Mouse (Mus musculus) midbrain, embryonic 16.5 days (tissue): ENCODE results near the gene 1810062G17Rik. TPM values are rescaled to one million over a fixed set of nuclear protein-coding genes. Genes with fewer than 3 reads are reported as not detected.

Experiments used
- ATAC-seq: fragments of 200-750 bp; cut with Nextera tagmentation; 2 replicates; pipeline ENCODE4 v1.8.0; 2017; ENCODE audit warnings: moderate TSS enrichment
- H3K27ac ChIP-seq: fragments of 300-500 bp; sonication (generic); 2 replicates; pipeline ENCODE4 v1.5.1; 2014; ENCODE audit warnings: mild to moderate bottlenecking, low read length, mixed read lengths
- H3K27me3 ChIP-seq: fragments of 300-500 bp; sonication (generic); 2 replicates; pipeline ENCODE4 v1.6.1; 2014; ENCODE audit warnings: low read depth, low read length, mixed read lengths; ENCODE audit not compliant: control insufficient read depth, insufficient read depth
- H3K36me3 ChIP-seq: fragments of 300-500 bp; sonication (generic); 2 replicates; pipeline ENCODE4 v1.6.1; 2014; ENCODE audit warnings: mild to moderate bottlenecking, low read length, moderate library complexity, mixed read lengths; ENCODE audit not compliant: control insufficient read depth, insufficient read depth
- H3K4me1 ChIP-seq: fragments of 300-500 bp; sonication (generic); 2 replicates; pipeline ENCODE4 v1.6.1; 2014; ENCODE audit warnings: mild to moderate bottlenecking, low read length, mixed read lengths; ENCODE audit not compliant: control insufficient read depth, insufficient read depth
- H3K4me2 ChIP-seq: fragments of 300-500 bp; sonication (generic); 2 replicates; pipeline ENCODE4 v1.6.1; 2014; ENCODE audit warnings: mild to moderate bottlenecking, low read length, mixed read lengths
- H3K4me3 ChIP-seq: fragments of 300-500 bp; sonication (generic); 2 replicates; pipeline ENCODE4 v1.5.1; 2014; ENCODE audit warnings: low read depth, mild to moderate bottlenecking, low read length, moderate library complexity, mixed read lengths
- H3K9ac ChIP-seq: fragments of 300-500 bp; sonication (generic); 2 replicates; pipeline ENCODE4 v1.6.1; 2014; ENCODE audit warnings: low read depth, low read length, mixed read lengths
- H3K9me3 ChIP-seq: fragments of 300-500 bp; sonication (generic); replicated peaks from 2 replicates; pipeline ENCODE4 v1.6.1; 2014; ENCODE audit warnings: mild to moderate bottlenecking, low read length, mixed read lengths; ENCODE audit not compliant: control insufficient read depth, poor library complexity, severe bottlenecking
- WGBS: fragments of 180-500 bp; shearing (Covaris S2); extraction: QIAGEN DNeasy Blood & Tissue Kit; methylation state at CpG from one replicate; pipeline ENCODE4 v1.1.7; 2014; 5-methylcytosine and 5-hydroxymethylcytosine counted together
- microRNA-seq: library from miRNA; unstranded; fragments of <30 nt; microRNA quantifications from one replicate; pipeline ENCODE4, GENCODE M21; 2017
- polyA plus RNA-seq: library from polyadenylated mRNA; unstranded; fragments of >200 nt; fragmentation: Nextera tagmentation; extraction: Ambion mirVana; gene quantifications from 2 replicates; pipeline ENCODE4 v1.2.1, GENCODE M21; 2015

Gene 1810062G17Rik
- polyA plus RNA-seq, 1 experiment from 2014 or later = 0.28 TPM

DNA sequence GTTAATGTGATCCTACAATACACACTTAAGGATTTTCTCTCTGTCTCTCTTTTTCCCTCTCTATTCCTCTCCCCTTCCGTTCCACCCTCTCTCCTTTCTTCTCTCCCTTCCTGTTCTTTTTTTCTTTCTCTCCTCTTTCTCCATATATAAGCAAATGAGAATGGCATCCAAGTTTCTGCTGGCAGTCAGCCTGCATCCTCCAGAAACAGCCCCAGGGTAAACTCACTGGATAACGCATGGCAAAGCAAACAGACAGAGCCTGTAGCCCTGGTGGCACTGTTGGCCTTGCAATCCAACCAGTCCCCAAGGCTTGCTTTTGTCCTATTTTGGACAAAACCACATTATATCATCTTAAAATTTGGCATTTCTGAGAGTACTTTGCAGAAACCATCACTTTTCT, 55.5 kb downstream of the 1810062G17Rik start:
- Histone ChIP-seq H3K9me3 (no peaks in the 10 kb centered on the region), H3K4me3 (no peak overlapping the region), H3K4me2 (no peak overlapping the region), H3K27me3 (no peaks in the 10 kb centered on the region), H3K4me1 (peaks cover 3% of the 10 kb centered on the region; the same call in 1 of the 2 replicates), H3K27ac (no peak overlapping the region), H3K36me3 (no peaks in the 10 kb centered on the region), H3K9ac (no peak overlapping the region)
- ATAC-seq = no peak
- WGBS = 39% methylated on average over 2 of the region's 2 CpGs

Small RNA genes within 50 kb of the gene (microRNA-seq; reads per million reads assigned to microRNA genes)
- gene Mir7009 = 0.52 reads per million

Other genes with a start within 250 kb of the 1810062G17Rik start
- 54.2 and 56.7 TPM in 2 replicates for gene Anxa5, start within 50 bp of the 1810062G17Rik start, polyA plus RNA-seq
- 0.30 and 0.35 TPM in 2 replicates for gene Gm11549, start 45.9 kb downstream of the 1810062G17Rik start, polyA plus RNA-seq
- gene Exosc9, start 76.7 kb downstream of the 1810062G17Rik start, polyA plus RNA-seq = 79.6 and 84.9 TPM in 2 replicates
- gene Ccna2, start 96.2 kb downstream of the 1810062G17Rik start, polyA plus RNA-seq = 17.6 and 23.6 TPM in 2 replicates
- gene Bbs7, start 137.5 kb downstream of the 1810062G17Rik start, polyA plus RNA-seq = 25.8 and 26.7 TPM in 2 replicates
- 8.7 and 9.9 TPM in 2 replicates for gene Trpc3, start 214.2 kb downstream of the 1810062G17Rik start, polyA plus RNA-seq